Mouse (Mus musculus) thymus, postnatal 14 days (tissue): ENCODE measurements at regions not wholly inside any gene's neighbourhood (a gene's known extent, or its start where the extent isn't known, plus 50 kb on each side); places are given as distances from the start of the nearest gene placed in this dataset.
A peak's percentile ranks its signal among the peaks of the same experiment; 100 is the strongest.

ENCODE experiments used
- DNase-seq: peaks from one replicate; pipeline ENCODE4 v3.0.0; 2021

DNA sequence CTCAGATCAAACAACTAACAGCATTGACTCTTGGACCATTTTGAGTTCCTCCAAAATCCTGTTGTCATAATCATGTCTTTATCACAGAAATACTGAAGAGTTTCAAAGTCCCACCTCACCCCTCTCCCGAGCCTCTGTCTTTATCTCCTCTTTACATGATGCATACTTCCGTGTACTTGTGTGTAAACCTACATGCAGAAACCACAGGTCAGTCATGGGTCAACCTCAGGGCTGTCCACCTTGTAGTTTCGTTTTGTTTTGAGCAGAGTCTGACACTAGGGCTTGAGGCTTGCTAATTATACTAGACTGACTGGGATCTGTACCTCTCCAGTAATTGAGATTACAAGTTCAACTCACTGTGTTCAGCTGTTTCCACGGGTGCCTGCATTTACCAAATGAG is 348.4 kb upstream of the Acvr2a start:
- no peak for DNase-seq

DNA sequence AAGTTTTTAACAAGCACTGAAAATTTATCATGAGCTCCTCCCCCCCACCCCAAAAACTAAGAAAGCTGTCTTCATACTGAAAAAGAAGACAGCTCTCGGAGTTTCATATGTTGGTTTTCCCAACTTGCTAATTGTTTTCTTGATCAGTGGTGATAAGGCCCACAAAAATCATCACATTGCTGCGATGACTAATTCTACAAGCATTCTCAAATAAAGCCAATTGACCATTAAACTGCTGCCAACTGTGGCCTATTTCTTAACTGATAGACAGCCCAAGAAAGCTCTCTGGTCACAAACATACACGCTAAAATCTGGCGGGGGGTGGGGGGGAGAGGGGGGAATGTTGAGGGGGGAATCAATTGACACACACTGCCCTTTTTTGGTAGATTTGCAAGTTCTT is 345.0 kb upstream of the Acvr2a start:
- no peak for DNase-seq

DNA sequence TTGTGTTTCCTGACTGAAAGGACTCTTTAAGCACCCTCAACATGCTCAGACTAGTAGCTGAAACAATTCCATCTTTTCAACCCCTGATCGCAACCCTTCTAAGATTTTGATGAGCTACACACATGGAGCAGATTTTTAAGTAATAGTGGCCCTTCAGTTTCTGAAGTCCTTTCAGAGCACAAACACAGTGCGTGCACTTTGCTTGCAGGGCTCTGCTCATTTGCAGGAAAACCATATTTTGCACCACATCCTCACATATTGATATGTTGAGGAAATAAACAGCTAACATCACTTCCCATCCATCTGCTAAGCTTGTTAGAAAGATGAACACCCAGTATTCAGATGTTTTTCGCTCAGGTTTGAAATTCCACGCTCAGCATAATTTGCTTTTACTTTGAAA is 344.6 kb upstream of the Acvr2a start:
- no peak for DNase-seq

DNA sequence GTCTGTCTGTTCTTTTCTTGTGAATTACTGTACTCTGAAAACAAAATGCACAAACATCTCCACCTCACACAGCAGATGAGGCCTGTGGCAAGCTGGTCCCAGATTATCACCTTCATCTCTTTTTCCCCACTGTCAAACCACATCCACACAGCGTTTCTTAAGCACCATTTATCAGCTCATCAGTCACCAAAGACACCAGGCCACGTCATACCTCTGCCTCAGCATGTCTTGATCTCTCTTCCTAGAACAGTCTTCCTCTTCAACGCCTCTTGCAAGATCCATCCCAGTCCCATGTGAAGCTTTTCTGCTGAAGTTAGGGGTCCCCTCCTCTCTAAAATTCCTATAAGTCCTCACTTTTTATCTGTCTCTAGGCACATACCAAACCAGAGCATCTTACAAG is 340.8 kb upstream of the Acvr2a start:
- DNase-seq, result peak; percentile 6

DNA sequence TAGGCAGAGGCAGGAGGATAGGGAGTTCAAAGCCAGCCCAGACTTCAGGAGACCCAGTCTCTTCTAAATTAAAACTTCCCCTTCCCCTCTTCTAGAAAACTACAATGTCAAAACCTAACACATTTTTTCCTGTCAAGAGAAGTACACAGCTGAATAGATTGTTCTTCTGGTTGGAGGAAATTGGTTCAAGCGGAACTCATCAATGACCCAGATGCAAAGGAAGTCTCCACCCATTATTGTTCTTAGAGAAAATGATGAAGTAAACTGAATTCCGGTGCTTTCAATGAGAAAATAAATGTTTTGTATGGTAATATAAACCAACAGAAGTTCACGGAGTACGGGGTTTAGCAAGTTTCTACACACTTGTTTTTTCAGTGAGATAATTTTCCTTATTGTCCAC is 339.3 kb upstream of the Acvr2a start:
- no peak for DNase-seq

DNA sequence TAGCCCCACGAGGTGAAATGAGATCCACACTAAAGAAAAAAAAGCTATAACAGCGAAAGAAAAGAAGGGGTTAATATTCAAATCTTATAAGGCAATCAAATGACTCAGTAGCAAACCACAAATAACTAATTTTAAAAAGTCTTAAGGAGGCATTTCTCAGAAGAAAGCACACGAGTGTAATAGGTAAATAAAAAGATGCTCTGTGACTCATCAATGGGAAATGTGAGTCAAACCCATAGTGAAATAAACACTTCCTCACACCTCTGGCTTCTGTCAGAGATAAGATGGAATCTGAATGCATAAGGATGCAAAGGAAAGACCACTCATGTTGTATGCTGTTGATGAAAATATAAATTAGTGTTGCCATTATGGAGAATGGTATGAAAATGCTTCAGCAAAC is 337.1 kb upstream of the Acvr2a start:
- no peak for DNase-seq

DNA sequence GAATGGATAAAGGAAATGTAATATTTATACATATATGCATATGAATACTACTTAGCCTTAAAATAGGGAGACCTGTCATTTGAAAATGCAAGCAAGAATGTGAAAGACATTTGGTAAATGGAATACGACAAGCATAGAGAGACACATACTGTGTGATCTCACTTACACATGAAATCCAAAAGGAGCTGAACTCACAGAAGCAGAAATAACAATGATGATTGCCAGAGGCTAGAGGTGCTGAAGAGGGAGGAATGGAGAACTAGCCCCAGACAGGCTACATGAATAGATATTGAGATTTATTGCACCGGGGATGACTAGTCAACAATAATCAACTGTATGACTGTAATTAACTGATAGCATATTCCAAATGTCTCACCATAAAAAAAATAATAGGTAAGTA is 336.6 kb upstream of the Acvr2a start:
- DNase-seq, result no peak

DNA sequence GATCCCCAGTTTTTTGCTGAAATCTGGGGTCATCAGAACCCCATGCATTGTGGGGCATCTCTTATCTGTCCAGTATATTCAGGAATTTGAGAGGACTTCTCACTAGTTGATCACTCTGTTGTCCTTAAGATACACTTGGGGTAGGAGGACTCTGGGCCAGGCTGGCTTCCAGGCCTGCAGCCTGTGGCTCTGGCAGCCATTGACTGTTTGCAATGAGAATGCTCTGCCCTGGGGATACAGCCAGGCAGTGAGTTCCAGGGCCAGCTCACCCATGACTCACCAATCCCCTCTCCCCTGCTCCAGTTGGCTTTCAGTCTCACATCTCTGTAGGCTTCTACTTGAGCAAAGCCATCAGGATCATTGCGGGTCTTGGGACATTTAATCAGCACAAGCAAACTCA is 334.3 kb upstream of the Acvr2a start:
- DNase-seq, result no peak

DNA sequence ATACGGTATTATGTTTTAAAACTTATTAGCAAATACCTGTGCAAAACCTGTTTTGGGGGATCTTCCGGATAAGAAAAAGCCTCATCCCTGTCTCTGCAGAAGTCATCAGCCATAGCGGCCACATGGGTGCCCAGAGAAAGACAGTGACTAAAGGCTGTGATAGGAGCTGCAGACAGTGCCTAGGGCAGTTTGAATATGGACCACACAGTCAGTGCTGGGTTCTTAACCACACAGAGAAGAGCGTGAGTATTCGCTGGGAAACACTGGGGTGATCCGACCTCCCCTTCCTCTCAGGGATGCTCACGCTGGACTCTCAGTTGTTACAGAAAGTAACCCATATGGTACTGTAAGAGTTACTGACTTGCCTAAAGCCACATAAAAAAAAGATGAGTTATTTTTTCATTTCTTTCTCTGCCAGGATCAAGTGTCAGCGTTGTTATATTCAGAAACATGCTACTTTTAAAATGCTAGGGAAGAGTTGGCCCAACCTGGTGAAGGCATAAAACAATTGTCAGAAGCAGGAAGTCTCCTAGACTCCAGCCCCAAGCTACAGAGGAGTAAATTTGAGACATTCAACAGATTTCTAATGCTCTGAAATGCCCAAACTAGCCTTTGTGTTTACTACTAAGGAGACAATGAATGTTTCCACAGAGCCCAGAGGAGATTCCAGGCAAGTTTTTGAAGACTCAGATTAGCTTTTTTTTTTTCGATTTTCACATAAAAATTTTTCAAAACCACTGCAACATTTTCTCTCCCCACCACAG is 333.3 kb upstream of the Acvr2a start:
- DNase-seq, result no peak

DNA sequence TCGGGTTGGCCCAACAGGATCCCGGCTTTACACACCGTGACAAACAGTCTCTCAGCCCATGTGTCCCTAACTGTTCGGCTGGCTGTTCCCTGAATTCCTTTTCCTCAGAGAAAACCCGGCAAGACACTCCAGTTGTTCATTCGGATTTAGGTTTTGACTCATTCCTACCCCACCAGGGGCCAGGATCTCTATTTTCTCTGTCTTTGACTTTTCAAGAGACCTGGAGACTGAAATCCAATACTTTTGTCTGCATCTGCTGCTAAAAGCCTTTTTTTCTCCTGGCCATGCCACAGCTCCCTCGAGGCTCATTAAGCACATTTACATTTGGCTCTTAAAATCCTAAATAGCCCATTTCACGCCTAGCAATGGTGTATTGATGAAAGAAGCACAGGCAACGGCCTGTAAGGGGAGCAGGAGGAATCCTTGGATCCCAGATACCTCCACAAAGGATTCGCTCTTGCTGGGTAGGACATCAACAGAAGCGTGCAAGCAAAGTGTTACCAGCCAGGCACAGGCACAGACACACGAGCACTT is 332.6 kb upstream of the Acvr2a start:
- DNase-seq, result no peak

DNA sequence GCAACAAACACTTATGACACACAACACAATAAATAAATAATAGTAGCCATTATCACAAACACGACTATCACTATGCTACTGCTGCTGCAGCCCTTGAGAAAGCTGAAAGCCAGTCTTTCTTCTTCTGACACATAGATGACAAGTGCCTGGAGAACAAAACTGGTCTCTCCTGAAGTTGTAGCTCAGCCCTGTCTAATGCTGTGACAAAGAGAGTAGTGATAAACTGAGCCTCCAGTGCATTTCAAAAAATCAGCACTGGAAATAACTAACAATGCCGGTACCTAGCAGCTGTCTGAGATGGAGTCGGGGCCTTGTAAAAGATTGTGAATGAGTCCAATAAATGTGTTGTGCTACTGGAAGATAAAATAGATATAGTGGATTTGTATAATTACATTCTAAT is 320.3 kb upstream of the Acvr2a start:
- DNase-seq, result no peak

DNA sequence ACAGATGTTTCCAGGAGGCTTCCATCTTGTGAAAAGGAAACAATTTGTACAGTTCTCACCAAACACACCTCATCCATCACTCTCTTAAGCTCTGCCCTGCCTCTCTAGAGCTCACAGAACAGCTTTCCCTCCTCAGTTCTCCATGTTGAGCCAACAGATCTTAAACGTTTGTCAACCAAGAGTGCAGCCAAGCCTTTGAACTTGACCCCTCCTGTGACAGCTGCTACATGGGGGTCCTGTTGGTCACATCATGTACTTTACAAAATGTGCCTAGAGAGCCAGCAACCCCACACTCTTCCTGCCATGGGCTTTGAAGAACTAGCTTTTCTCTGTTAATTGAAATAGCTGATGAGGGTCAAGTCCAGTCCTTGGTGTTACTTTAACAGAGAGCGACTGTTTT is 319.8 kb upstream of the Acvr2a start:
- no peak for DNase-seq

DNA sequence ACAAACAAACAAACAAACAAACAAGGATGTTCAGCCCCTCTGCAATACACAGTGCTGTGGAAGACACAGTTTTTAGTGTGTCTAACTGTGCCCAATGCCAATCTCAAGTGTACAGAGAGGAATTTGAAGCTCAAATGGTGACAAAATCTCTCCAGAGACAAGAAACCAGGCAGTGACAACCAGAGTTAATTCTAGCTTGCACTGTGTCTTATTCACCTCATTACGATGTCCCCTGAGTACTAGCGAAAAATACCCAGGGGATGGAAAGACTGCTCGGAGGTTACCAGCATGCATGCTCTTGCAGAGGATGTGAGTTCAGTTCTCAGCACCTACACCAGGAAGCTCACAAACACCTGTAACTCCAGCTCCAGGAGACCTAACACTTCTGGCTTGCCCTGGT is 319.3 kb upstream of the Acvr2a start:
- DNase-seq, result no peak

DNA sequence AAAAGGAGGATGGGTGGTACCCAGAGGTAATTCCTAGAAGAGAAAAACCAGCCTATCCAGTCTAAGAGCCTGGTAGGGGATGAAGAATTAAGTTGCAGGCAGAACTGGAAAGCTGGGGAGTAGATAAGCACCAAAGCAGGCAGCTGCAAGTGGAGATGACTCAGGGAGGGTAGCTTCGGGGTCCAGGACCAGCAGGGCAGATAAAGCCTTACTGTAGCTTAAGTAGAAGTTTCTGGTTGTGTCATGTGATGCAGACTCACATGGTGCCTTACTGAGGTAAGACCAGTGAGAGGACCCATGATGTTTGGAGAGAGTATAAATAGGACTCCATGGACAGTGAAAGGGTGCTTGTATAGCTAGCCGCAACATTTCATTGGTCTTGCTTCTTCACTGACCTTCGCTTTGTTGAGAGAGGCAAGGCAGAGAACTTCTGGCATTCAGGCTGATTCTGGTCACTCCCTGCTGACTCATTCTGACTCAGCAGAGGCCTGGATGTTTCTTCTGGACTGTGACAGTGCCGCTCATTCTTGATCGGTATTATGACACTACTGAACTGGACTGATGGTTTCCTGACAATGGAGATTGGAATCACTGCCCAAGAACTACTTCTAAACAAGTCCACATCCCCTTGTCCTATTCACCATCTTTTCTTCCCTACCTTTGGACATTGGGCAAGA is 315.7 kb upstream of the Acvr2a start:
- no peak for DNase-seq

DNA sequence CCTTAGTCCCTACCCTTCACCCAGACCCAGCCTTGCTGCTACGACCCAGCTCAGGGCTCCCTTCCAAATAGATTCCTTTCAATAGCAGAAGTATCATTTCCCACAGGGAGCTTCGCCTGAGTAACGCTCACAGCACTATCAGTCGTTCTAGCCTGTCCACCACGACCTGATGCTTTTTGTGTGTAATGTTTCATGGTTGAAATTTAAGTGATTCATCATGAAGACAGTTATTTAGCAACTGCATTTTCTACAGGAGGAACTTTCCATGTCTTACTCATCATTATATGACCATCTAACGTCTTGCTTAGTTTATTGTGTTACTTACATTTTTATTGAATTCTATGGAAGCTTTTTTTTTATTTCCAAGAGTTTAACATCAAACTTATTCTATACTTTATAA is 314.5 kb upstream of the Acvr2a start:
- no peak for DNase-seq

DNA sequence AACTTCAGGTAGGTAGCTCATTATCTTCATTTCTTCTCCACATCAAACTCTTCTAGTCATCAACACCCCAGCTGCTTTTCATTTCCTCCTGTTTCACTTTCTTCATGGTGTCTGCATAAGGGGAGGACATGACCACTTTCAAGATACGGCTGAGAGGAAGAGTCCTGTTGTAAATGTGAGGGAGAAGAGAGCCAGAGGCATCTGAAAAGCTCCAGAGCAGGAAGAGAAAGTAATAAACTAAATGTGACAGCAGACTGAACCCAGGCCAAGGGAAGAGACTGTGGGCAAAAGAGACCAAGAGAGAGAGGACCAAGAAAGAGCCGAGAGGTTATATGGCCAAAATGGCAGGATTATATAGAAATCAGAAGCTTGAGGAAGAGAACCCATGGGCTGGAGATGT is 312.5 kb upstream of the Acvr2a start:
- no peak for DNase-seq

DNA sequence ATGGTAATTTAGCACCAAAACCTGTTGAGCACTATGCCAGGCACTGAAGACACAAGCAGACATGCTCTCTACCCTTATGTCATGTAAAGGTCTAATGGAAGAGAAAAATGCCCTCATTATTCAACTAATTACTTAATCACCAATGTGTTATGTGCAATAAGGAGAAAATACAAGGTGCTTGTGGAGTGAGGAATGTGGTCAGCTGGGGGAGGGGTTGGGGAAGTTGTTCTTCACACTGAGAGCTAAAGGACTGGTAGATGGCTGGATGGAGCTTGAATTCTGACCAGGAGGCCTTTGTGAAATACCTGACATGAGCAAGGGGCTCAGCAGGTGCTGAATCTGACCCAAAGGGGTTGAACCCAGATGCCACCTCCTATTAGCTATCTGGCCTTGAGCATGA is 300.1 kb upstream of the Acvr2a start:
- DNase-seq, result no peak

DNA sequence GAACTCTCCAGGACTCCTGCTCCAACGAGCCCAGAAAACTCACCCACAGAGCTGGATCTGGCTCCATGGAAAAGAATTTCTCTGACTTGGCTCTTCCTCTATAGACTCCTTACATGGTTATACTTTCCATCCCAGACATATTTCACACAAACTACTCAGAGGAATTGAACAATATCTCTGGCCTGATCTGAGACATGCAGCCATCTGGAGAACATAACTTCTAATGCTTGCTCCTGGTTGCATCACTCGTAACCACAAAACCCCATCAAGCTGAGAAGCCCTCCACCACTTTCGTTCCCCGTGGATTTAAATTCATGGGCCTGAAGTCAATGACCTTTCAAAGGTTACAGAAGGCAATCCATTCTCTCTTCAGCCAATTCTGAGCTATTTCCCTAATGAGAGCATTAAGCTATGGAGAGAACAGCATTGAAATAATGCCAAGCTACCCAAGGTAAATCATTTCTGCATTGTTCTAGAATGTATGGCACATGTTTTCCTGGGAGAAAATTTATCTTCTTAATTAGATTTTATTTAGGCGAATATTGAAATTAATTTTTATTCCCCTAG is 294.0 kb upstream of the Acvr2a start:
- no peak for DNase-seq

DNA sequence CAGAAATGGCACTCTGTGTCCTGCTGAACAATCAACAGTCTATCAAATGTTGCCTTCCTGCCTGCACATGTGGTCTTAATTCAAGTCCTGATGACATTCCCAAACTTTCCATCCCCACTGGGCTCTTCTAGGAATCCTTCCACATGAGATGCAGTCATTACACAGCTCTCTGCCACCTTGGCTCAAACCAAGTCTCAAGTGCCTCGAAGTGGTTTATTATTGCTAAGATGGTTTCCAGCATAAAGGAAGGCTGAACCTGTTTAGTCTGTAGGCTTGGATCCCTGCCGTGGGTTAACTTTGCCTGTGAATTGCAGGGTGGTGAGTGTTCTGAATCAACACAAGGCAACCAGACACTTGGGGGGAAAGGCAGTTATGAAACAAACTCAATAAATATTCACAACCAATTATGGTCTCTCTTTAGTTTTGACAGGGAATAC is 293.4 kb upstream of the Acvr2a start:
- no peak for DNase-seq

DNA sequence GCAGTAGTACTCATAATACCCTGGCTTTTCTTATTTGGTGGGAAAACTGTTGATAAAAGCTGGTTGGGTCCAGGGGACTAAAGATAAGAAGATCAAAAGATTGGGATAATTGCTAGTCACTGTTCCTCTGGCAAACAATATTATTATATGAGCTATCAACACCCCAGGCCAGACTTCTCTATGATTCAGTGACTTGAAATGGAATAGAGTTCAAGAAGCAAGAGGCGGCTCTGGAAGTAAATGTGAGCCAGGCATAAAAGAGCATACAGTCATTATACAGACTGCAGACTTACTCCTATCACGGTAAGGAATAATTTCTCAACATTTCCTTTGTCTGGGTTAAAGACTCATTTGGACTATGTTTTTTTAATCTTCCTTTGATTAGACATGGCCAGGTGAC is 278.5 kb upstream of the Acvr2a start:
- DNase-seq, result no peak

DNA sequence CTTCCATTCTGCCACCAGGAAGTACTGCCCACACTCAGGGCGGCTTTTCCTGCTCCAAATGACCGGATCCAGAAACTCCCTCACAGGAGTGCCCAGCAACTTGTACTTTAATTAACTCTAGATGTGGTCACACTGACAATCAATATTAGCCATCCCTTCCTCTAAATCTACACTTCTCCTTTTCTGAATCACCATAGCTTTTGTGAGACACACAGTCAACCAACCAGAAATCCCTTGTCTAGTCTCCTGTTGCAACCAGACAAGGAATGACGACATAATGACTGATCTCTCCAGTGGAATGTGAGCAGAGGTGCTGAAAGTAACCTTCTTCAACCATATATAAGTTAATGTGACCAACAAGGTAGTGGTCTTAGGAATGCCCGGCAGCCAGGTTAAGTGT is 277.0 kb upstream of the Acvr2a start:
- DNase-seq, result no peak

DNA sequence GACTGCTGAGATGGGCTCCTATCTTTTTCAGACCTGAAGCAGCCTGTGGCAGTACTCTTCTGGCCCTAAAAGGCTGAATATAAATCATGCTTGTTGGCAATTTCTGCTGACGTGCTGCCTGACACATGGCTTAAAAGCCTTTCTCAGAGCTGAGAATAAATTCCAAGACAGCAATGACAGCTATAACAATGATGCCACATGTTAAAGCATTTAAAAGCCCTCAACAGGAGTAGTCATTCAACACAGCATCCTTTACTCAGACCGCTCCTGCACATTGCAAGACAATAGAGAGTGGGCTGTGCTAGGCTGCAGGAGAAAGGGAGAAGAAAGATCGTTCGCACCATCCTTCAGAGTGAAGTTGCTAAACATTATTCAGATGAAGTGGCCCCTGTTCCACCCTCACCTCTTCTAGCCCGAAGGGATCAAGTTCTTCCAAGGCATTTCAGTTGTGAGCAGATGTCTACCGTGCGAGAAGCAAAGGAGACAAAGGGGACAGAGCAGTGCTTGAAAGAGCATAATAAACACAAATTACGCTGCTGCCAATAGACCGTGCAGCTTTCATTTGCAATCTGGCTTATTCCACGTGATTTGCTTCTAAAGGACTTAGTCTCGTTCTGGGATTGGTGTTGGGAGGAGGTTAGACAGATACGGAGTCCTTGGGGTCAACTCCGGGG is 275.1 kb upstream of the Acvr2a start:
- DNase-seq, result no peak

DNA sequence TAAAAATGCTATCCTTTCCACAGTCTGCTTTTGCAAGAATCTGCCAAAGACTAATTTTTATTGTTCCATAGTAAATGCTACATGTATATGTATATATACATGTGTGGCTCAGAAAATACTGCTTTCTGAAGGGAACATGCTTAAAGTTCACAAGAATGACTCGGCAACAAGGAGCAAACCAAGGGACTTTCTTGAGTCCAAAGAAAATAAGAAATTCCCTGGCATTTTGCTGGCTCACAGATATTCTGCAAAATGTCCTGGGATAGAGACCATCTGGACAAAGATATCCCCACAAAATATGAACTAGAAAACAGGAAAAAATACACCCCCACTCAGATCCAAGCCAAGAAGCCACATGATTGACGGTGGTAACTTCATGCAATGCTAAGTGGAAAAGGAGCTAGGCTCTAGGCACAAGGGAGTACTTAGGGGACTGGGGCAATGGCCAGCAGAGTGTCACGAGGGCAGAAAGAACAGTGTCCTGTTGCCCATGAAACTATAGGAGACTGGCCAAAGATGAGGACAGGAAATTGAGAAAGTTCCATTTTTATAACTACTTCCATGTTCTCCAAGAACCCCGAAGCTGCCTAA is 274.3 kb upstream of the Acvr2a start:
- no peak for DNase-seq
